Mouse (Mus musculus): Measurements from ENCODE around the gene Adcyap1r1. TPM values are rescaled to one million over a fixed set of nuclear protein-coding genes. Genes with fewer than 3 reads are reported as not detected.

Adcyap1r1 gene
- 6.2 and 6.5 TPM in 2 replicates for polyA plus RNA-seq (2016; fragmentation: Nextera tagmentation; extraction: Ambion mirVana)

GRCm38 (mm10) chr6:55451771-55452371 is at the start of gene Adcyap1r1:
Gene Adcyap1r1 (plus strand): TSS chr6:55451978.
- Histone ChIP-seq H3K9ac (peak within 1 kb of the TSS; percentile 52), H3K27me3 (replicated peaks) (peaks cover 97% of the 10 kb centered on the region), H3K9me3 (replicated peaks) (no peaks in the 10 kb centered on the region), H3K4me3 (peak within 1 kb of the TSS; percentile 55), H3K27ac (ENCODE audit: poor library complexity, severe bottlenecking) (no peak within 1 kb of the TSS), H3K4me1 (replicated peaks) (peaks cover 27% of the 10 kb centered on the region), H3K36me3 (no peaks in the 10 kb centered on the region), H3K4me2 (peak within 1 kb of the TSS; percentile 80)
- under 1% methylated on average over 58 of the region's 58 CpGs for WGBS
- peak; percentile 41 for ATAC-seq (ENCODE audit: insufficient number of reproducible peaks, low FRiP score)

GRCm38 (mm10) chr6:55402041-55402776 is 49.6 kb upstream of the Adcyap1r1 start:
- Histone ChIP-seq H3K9ac (no peak overlapping the region), H3K36me3 (no peaks in the 10 kb centered on the region), H3K27me3 (replicated peaks) (peaks cover 29% of the 10 kb centered on the region), H3K4me1 (replicated peaks) (0 out of 2 replicates have a peak, but pooled peaks cover 3% of the 10 kb centered on the region), H3K4me3 (no peak overlapping the region), H3K4me2 (no peak overlapping the region), H3K27ac (ENCODE audit: poor library complexity, severe bottlenecking) (no peak overlapping the region), H3K9me3 (replicated peaks) (no peaks in the 10 kb centered on the region)
- WGBS = 61% methylated on average over 9 of the region's 9 CpGs
- no peak for ATAC-seq (ENCODE audit: insufficient number of reproducible peaks, low FRiP score)

- Histone ChIP-seq H3K9ac (no peak overlapping the region), H3K9me3 (replicated peaks) (no peaks in the 10 kb centered on the region), H3K27ac (ENCODE audit: poor library complexity, severe bottlenecking) (no peak overlapping the region), H3K27me3 (replicated peaks) (peaks cover 15% of the 10 kb centered on the region), H3K4me3 (no peak overlapping the region), H3K4me1 (replicated peaks) (0 out of 2 replicates have a peak, but pooled peaks cover 7% of the 10 kb centered on the region), H3K4me2 (no peak overlapping the region), H3K36me3 (no peaks in the 10 kb centered on the region)
- 50% methylated on average over 9 of the region's 9 CpGs for WGBS
- ATAC-seq (ENCODE audit: insufficient number of reproducible peaks, low FRiP score) = no peak
Observed at GRCm38 (mm10) chr6:55403411-55404309, 48.1 kb upstream of the Adcyap1r1 start.

- no peak for ATAC-seq (ENCODE audit: insufficient number of reproducible peaks, low FRiP score)
- 78% methylated on average over 5 of the region's 5 CpGs for WGBS
- H3K4me1 ChIP-seq (replicated peaks) = 0 out of 2 replicates have a peak, but pooled peaks cover 7% of the 10 kb centered on the region
- no peak overlapping the region for H3K9ac ChIP-seq
- no peaks in the 10 kb centered on the region for H3K9me3 ChIP-seq (replicated peaks)
- H3K27me3 ChIP-seq (replicated peaks) = peaks cover 12% of the 10 kb centered on the region
- H3K27ac ChIP-seq (ENCODE audit: poor library complexity, severe bottlenecking) = no peak overlapping the region
- H3K4me3 ChIP-seq = no peak overlapping the region
- H3K4me2 ChIP-seq = no peak overlapping the region
- no peaks in the 10 kb centered on the region for H3K36me3 ChIP-seq
Observed at GRCm38 (mm10) chr6:55404421-55404990, 47.3 kb upstream of the Adcyap1r1 start.

- H3K27me3 ChIP-seq (replicated peaks) = peaks cover 5% of the 10 kb centered on the region
- ATAC-seq (ENCODE audit: insufficient number of reproducible peaks, low FRiP score) = no peak
- peaks cover 22% of the 10 kb centered on the region for H3K4me1 ChIP-seq (replicated peaks)
- no peak overlapping the region for H3K4me3 ChIP-seq
- H3K9ac ChIP-seq = no peak overlapping the region
- no peaks in the 10 kb centered on the region for H3K9me3 ChIP-seq (replicated peaks)
- H3K4me2 ChIP-seq = no peak overlapping the region
- 58% methylated on average over 4 of the region's 4 CpGs for WGBS
- no peaks in the 10 kb centered on the region for H3K36me3 ChIP-seq
- H3K27ac ChIP-seq (ENCODE audit: poor library complexity, severe bottlenecking) = no peak overlapping the region
Observed at GRCm38 (mm10) chr6:55407345-55407744, 44.4 kb upstream of the Adcyap1r1 start.

GRCm38 (mm10) chr6:55410119-55410775 is 41.5 kb upstream of the Adcyap1r1 start:
- Histone ChIP-seq H3K4me3 (no peak overlapping the region), H3K36me3 (no peaks in the 10 kb centered on the region), H3K4me1 (replicated peaks) (peaks cover 19% of the 10 kb centered on the region), H3K27me3 (replicated peaks) (peaks cover 7% of the 10 kb centered on the region; the same call in 1 of the 2 replicates), H3K9me3 (replicated peaks) (no peaks in the 10 kb centered on the region), H3K27ac (ENCODE audit: poor library complexity, severe bottlenecking) (no peak overlapping the region), H3K4me2 (no peak overlapping the region), H3K9ac (no peak overlapping the region)
- no peak for ATAC-seq (ENCODE audit: insufficient number of reproducible peaks, low FRiP score)
- 39% methylated on average over 7 of the region's 7 CpGs for WGBS

GRCm38 (mm10) chr6:55410977-55411376 is 40.8 kb upstream of the Adcyap1r1 start:
- Histone ChIP-seq H3K9ac (no peak overlapping the region), H3K36me3 (no peaks in the 10 kb centered on the region), H3K9me3 (replicated peaks) (no peaks in the 10 kb centered on the region), H3K4me2 (no peak overlapping the region), H3K4me3 (no peak overlapping the region), H3K27ac (ENCODE audit: poor library complexity, severe bottlenecking) (no peak overlapping the region), H3K4me1 (replicated peaks) (peaks cover 19% of the 10 kb centered on the region), H3K27me3 (replicated peaks) (peaks cover 7% of the 10 kb centered on the region; the same call in 1 of the 2 replicates)
- 39% methylated on average over 5 of the region's 5 CpGs for WGBS
- ATAC-seq (ENCODE audit: insufficient number of reproducible peaks, low FRiP score) = peak; percentile 39; the same call in 1 of the 2 replicates

- Histone ChIP-seq H3K36me3 (no peaks in the 10 kb centered on the region), H3K4me1 (replicated peaks) (peaks cover 6% of the 10 kb centered on the region), H3K9ac (no peak overlapping the region), H3K4me2 (no peak overlapping the region), H3K27me3 (replicated peaks) (0 out of 2 replicates have a peak, but pooled peaks cover 6% of the 10 kb centered on the region), H3K9me3 (replicated peaks) (no peaks in the 10 kb centered on the region), H3K4me3 (no peak overlapping the region), H3K27ac (ENCODE audit: poor library complexity, severe bottlenecking) (no peak overlapping the region)
- no peak for ATAC-seq (ENCODE audit: insufficient number of reproducible peaks, low FRiP score)
- WGBS = 80% methylated on average over 5 of the region's 5 CpGs
Observed at GRCm38 (mm10) chr6:55416202-55416601, 35.6 kb upstream of the Adcyap1r1 start.

GRCm38 (mm10) chr6:55418746-55419410 is 32.9 kb upstream of the Adcyap1r1 start:
- Histone ChIP-seq H3K4me3 (no peak overlapping the region), H3K9me3 (replicated peaks) (no peaks in the 10 kb centered on the region), H3K9ac (no peak overlapping the region), H3K36me3 (no peaks in the 10 kb centered on the region), H3K27ac (ENCODE audit: poor library complexity, severe bottlenecking) (no peak overlapping the region), H3K27me3 (replicated peaks) (0 out of 2 replicates have a peak, but pooled peaks cover 17% of the 10 kb centered on the region), H3K4me1 (replicated peaks) (no peaks in the 10 kb centered on the region), H3K4me2 (no peak overlapping the region)
- WGBS = 49% methylated on average over 2 of the region's 2 CpGs
- no peak for ATAC-seq (ENCODE audit: insufficient number of reproducible peaks, low FRiP score)

GRCm38 (mm10) chr6:55420411-55420810 is 31.4 kb upstream of the Adcyap1r1 start:
- Histone ChIP-seq H3K4me3 (no peak overlapping the region), H3K36me3 (no peaks in the 10 kb centered on the region), H3K27ac (ENCODE audit: poor library complexity, severe bottlenecking) (no peak overlapping the region), H3K4me2 (no peak overlapping the region), H3K27me3 (replicated peaks) (0 out of 2 replicates have a peak, but pooled peaks cover 14% of the 10 kb centered on the region), H3K9me3 (replicated peaks) (no peaks in the 10 kb centered on the region), H3K4me1 (replicated peaks) (no peaks in the 10 kb centered on the region), H3K9ac (no peak overlapping the region)
- no peak for ATAC-seq (ENCODE audit: insufficient number of reproducible peaks, low FRiP score)
- WGBS = 60% methylated on average over 3 of the region's 3 CpGs

Data from heart, embryonic 12.5 days (tissue).